Mouse (Mus musculus) kidney, adult 2 months (tissue): ENCODE measurements at regions not wholly inside any gene's neighbourhood (a gene's known extent, or its start where the extent isn't known, plus 50 kb on each side); places are given as distances from the start of the nearest gene placed in this dataset.

Experiments used
- CTCF ChIP-seq: fragments of 200-500 bp; conservative IDR thresholded peaks from 2 replicates; pipeline ENCODE4 v1.5.1; 2011; ENCODE audit warnings: low read depth, mild to moderate bottlenecking, control low read depth, low read length, moderate library complexity, mixed read lengths; ENCODE audit not compliant: insufficient read depth, insufficient read length
- POLR2A ChIP-seq: fragments of 200-500 bp; IDR thresholded peaks from one replicate; pipeline ENCODE4 v1.6.1; 2011; ENCODE audit warnings: low read depth, low read length, control low read depth

DNA sequence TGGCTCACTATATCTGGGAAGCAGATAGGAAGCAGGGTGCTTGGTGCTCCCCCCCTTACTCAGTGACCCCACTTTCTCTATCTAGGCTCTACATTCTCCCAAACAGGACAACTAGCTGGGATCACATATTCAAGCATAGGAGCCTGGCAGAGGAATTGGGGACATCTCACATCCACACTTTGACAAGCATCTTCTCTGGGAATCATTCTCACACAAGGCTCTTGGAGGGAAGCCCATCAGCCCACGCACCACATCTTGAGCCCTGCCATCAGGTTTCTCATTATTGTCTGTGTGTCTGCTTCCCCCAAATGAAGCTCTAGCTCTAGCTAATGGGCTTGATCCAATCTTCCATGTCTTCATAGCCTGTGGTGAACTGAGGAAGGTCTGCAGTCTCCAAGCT lies 362.4 kb upstream of the Xylt1 start:
- no peak for TF ChIP-seq POLR2A
- TF ChIP-seq CTCF = no peak
